Mouse (Mus musculus): ENCODE data around the gene Agtrap. TPM values are rescaled to one million over a fixed set of nuclear protein-coding genes. Genes with fewer than 3 reads are reported as not detected.
A peak's percentile ranks its signal among the peaks of the same experiment; 100 is the strongest.
"Not testable (repeated sequence)": the region's sequence is repeated elsewhere in the genome, so short reads cannot be mapped to it uniquely, and the experiment has no call there.

Gene Agtrap
- polyA plus RNA-seq, 1 experiment from 2014 or later: 15.9 TPM

DNA sequence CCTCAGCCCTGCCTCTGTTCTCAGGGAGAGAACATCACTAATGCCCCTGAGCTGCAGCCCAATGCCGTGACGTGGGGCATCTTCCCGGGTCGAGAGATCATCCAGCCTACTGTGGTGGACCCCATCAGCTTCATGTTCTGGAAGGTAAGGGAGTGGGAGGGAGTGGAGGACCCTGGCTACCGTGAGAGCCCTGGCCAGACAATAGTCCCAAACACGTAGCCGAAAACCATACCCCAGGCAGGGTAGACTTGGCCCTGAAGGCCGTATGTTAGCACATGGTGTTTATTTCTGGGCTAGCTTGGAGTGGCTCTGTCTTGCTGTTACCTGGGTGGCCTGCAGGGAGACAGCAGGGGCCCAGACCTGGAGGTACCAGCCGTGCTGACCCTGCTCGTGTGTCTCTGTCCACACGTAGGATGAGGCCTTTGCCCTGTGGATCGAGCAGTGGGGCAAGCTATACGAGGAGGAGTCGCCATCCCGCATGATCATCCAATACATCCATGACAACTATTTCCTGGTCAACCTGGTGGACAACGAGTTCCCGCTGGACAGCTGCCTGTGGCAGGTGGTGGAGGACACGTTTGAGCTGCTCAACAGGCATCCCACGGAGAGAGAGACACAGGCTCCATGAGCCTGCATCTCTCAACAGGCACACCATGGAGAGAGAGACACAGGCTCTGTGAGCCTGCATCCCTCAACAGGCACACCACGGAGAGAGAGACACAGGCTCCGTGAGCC, 32.7 kb downstream of the Agtrap start:
- 89% methylated on average over 21 of the region's 21 CpGs for WGBS

DNA sequence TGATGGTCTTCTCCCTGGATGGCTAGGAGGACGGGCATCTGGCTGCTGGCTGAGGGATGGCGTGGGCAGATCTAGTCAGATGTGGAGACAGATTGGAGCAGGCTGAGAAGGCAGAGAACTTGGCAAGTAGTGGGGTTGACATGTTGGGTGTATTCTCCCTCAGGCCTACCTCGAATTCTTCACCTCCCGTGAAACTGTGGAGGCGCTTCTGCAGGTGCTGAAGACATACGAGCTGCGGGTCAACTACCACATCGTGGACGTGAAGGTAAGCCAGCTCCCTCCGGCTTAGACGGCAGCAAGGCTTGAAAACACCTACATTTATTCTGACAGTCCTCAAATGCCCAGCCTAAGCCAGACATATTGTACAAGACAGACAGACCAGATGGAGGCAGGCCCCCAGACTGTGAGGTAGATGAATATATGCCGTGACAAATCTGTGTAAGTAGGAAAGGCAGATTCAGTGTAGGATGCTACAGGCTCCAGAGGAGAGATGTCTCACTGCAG, 34.4 kb downstream of the Agtrap start:
- no peak for ATAC-seq (ENCODE audit: borderline replicate concordance, extremely low read depth, low FRiP score, low TSS enrichment)
- Histone ChIP-seq H3K27ac (no peak overlapping the region), H3K4me1 (no peaks in the 10 kb centered on the region), H3K9ac (no peak overlapping the region), H3K4me3 (no peak overlapping the region), H3K9me3 (no peaks in the 10 kb centered on the region), H3K27me3 (no peaks in the 10 kb centered on the region), H3K4me2 (no peak overlapping the region), H3K36me3 (peaks cover 87% of the 10 kb centered on the region)
- 90% methylated on average over 12 of the region's 12 CpGs for WGBS

More for the DNA sequence above, 32.7 kb downstream of the Agtrap start:
- Histone ChIP-seq H3K27me3 (no peaks in the 10 kb centered on the region), H3K9me3 (no peaks in the 10 kb centered on the region), H3K4me1 (peaks cover 4% of the 10 kb centered on the region; the same call in 1 of the 2 replicates), H3K4me3 (no peak overlapping the region), H3K27ac (no peak overlapping the region), H3K4me2 (no peak overlapping the region), H3K36me3 (peaks cover 72% of the 10 kb centered on the region), H3K9ac (no peak overlapping the region)
- no peak for ATAC-seq (ENCODE audit: borderline replicate concordance, extremely low read depth, low FRiP score, low TSS enrichment)

DNA sequence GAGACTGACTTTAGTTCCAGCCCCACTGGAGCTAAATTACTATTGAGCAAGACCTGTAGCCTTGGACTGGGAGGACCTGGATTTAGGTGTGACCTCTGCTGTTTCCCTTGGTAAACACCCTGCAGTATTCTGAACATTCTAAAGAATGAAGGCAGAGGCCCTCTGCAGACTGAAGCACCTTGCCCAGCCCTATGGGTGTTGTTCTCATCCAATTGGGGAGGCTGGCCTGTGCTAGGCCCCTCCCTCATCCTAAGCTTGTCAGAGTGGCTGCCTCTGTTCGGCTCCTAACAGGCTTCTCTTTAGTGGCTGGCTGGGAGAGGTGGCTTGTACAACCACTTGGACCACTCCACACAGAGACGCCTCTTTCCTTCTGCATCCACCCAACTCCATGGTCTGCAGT, 34.9 kb downstream of the Agtrap start:
- no peak for ATAC-seq (ENCODE audit: borderline replicate concordance, extremely low read depth, low FRiP score, low TSS enrichment)
- Histone ChIP-seq H3K4me2 (no peak overlapping the region), H3K4me1 (no peaks in the 10 kb centered on the region), H3K9ac (no peak overlapping the region), H3K9me3 (no peaks in the 10 kb centered on the region), H3K36me3 (peaks cover 87% of the 10 kb centered on the region), H3K27me3 (no peaks in the 10 kb centered on the region), H3K27ac (no peak overlapping the region), H3K4me3 (no peak overlapping the region)
- WGBS: 68% methylated on average over 2 of the region's 2 CpGs

DNA sequence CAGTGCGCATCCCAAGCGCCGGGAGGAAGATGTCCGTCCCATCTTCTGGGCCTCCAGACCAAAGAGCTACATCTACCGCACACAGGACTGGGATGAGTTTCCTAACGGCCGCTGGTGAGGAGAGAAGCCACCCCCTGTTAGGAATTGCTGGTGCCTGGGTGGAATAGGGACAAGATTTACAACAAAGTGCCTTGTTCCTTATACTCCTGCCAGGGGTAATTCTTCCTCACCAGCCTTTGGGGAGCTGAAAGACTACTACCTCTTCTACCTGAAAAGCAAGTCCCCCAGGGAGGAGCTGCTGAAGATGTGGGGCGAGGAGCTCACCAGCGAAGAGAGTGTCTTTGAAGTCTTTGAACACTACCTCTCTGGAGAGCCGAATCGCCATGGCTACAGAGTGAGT, 35.9 kb downstream of the Agtrap start:
- Histone ChIP-seq H3K9me3 (no peaks in the 10 kb centered on the region), H3K4me1 (no peaks in the 10 kb centered on the region), H3K4me3 (no peak overlapping the region), H3K4me2 (no peak overlapping the region), H3K27me3 (no peaks in the 10 kb centered on the region), H3K27ac (no peak overlapping the region), H3K9ac (no peak overlapping the region), H3K36me3 (peaks cover 86% of the 10 kb centered on the region)
- ATAC-seq (ENCODE audit: borderline replicate concordance, extremely low read depth, low FRiP score, low TSS enrichment): no peak
- WGBS: 90% methylated on average over 11 of the region's 11 CpGs

DNA sequence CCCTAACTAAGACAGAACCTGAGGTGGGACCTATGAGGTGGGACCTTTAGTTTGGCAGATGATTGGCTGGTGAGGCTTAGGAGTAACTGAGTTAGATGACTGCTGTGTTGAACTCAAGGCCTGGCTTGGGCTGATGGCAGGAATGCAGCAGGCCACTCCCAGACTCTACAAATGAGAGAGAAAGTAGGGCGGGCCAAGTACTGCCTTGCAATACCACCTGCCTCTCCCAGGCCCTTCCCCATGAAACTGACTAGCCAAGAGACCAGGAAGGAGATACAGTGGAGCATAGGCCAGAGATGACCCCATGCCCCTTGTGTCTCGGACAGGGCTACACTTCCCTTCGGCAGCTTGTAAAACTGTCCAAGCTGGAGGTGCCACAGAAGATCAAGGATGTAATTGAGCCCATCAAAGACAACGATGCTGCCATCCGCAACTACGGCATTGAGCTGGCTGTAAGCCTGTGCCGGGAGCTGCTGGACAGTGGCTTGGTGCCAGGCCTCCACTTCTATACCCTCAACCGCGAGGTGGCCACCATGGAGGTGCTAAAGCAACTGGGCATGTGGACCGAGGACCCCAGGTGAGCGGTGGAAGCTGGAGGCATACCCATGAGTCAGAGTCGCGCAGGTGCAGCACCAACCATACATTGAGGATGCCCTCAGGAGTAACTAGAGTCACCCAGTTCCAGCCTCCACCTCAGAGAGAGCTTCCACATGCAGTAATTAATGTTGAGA, 36.6 kb downstream of the Agtrap start:
- Histone ChIP-seq H3K27ac (no peak overlapping the region), H3K4me2 (no peak overlapping the region), H3K9ac (no peak overlapping the region), H3K4me1 (no peaks in the 10 kb centered on the region), H3K36me3 (peaks cover 80% of the 10 kb centered on the region), H3K9me3 (no peaks in the 10 kb centered on the region), H3K4me3 (no peak overlapping the region), H3K27me3 (no peaks in the 10 kb centered on the region)
- no peak for ATAC-seq (ENCODE audit: borderline replicate concordance, extremely low read depth, low FRiP score, low TSS enrichment)
- WGBS: 88% methylated on average over 13 of the region's 13 CpGs

DNA sequence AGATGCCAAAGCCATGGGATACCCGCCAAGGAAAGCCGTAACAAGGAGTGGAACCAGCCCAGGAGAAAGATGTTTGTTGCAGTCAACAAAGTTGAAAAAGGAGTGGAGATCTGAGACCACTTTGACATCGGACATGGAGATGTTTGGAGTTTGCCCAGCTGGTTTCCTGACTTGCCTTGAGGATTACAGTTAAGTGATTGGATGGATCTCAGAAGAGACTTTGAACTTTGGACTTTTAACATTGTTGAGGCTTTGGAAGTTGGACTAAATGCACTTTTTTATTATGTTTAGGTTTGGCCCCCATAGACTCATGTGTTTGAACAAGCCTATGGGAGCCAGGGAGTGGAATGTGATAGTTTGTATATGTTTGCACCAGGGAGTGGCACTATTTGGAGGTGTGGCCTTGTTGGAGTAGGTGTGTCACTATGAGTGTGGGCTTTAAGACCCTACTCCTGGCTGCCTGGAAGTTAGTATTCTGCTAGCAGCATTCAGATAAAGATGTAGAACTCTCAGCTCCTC, 37.4 kb downstream of the Agtrap start:
- not testable (repeated sequence) for H3K27ac ChIP-seq; H3K4me2 ChIP-seq; ATAC-seq (ENCODE audit: borderline replicate concordance, extremely low read depth, low FRiP score, low TSS enrichment); H3K9me3 ChIP-seq; H3K27me3 ChIP-seq; H3K4me1 ChIP-seq; H3K9ac ChIP-seq; H3K4me3 ChIP-seq
- WGBS: 82% methylated on average over 3 of the region's 3 CpGs
- peaks cover 72% of the 10 kb centered on the region for H3K36me3 ChIP-seq

DNA sequence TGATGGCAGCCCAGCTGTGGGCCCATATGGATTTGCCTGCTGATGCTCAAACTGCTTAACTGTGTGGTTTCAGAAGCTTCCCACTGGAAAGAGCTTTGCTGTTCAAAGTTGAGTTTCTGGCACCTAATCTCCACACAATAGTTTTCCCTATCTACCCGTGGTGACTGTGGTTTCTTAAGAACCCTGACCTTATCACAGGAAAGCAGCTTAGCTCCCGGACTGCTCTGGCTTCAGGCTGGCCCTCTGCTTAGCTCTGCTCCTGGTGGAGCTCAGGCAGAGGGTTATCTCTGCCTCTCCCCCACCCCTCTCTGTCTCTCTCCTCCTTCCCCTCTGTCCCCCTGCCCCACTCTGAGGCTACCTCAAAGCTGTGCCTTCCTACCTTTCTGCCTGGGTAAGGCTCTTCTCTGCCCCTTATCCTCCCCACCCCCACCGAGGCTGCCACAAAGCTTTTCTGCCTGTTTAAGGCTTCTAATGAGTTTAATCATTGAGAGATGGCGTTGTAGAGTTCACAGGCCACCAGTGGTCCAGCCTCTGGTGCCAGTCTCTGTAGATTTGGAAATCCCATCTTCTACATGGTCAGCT, 41.3 kb downstream of the Agtrap start:
- Histone ChIP-seq H3K9me3 (no peaks in the 10 kb centered on the region), H3K27ac (no peak overlapping the region), H3K9ac (no peak overlapping the region), H3K4me1 (peaks cover 4% of the 10 kb centered on the region), H3K4me3 (no peak overlapping the region), H3K27me3 (no peaks in the 10 kb centered on the region), H3K4me2 (no peak overlapping the region), H3K36me3 (peaks cover 52% of the 10 kb centered on the region)
- WGBS: 49% methylated on average over 4 of the region's 4 CpGs
- no peak for ATAC-seq (ENCODE audit: borderline replicate concordance, extremely low read depth, low FRiP score, low TSS enrichment)

DNA sequence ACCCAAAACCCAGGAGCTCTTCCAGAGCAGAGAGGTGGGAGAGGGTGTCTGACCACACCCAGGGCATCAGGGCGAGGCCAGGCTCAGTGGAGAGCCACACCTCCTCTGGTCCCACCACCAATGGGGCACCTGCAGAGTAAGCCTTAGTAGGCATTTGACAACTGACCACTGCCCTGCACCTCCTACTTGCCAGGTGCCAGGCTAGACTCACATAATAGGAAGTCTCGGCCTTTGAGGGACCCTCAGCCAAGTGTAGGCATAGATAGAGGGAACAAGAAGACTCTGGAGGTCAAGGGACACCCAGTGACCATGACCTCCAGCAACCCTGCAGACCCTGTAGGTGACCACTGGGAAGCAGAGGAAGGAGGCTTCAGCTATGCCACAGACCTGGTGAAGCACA, 43.7 kb downstream of the Agtrap start:
- Histone ChIP-seq H3K4me1 (peaks cover 21% of the 10 kb centered on the region), H3K27me3 (no peaks in the 10 kb centered on the region), H3K4me2 (no peak overlapping the region), H3K36me3 (peaks cover 30% of the 10 kb centered on the region), H3K4me3 (no peak overlapping the region), H3K9me3 (no peaks in the 10 kb centered on the region), H3K27ac (no peak overlapping the region), H3K9ac (no peak overlapping the region)
- ATAC-seq (ENCODE audit: borderline replicate concordance, extremely low read depth, low FRiP score, low TSS enrichment): no peak
- 93% methylated on average over 2 of the region's 2 CpGs for WGBS

DNA sequence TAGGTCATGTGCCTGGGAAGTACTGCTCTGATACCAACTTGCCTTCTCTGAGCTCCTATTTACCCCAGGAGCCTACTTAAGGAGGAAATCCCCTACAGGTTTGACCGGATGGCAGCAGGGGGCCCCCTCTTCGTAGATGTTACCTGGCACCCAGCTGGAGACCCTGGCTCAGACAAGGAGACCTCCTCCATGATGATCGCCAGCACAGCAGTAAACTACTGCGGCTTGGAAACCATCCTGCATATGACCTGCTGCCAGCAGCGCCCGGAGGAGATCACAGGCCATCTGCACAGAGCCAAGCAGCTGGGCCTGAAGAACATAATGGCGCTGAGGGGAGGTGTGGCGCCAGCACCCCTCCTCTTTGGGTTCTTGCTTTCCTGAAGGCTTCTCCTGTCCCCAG, 44.5 kb downstream of the Agtrap start:
- not testable (repeated sequence) for H3K4me2 ChIP-seq; ATAC-seq (ENCODE audit: borderline replicate concordance, extremely low read depth, low FRiP score, low TSS enrichment); H3K9me3 ChIP-seq; H3K27ac ChIP-seq; H3K27me3 ChIP-seq; H3K9ac ChIP-seq; H3K4me3 ChIP-seq
- peaks cover 22% of the 10 kb centered on the region for H3K36me3 ChIP-seq
- peaks cover 21% of the 10 kb centered on the region for H3K4me1 ChIP-seq
- 72% methylated on average over 6 of the region's 8 CpGs for WGBS

DNA sequence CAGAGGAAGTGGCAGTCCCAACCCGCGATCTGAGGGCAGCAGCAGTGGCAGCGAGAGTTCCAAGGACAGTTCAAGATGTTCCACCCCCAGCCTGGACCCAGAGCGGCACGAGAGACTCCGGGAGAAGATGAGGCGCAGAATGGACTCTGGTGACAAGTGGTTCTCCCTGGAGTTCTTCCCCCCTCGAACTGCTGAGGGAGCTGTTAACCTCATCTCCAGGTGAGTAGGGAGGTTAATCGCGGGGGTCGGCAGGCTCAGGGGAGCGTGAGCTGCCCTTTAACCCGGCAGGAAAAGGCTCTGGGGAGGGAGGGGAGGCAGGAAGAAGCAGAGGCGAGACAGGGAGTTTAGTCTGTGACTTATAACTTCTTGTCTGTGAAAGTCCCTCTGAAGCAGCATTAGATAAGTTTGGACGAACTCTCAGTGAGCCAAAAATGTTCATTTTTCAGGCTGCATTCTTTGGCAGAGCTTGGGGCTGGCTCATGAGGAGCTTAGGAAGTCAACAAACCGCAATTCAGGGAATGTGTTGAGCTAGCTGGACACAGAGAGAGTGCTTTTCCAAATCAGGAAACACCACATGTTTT, 46.1 kb downstream of the Agtrap start:
- Histone ChIP-seq H3K27me3 (no peaks in the 10 kb centered on the region), H3K9ac (peak overlapping the region; percentile 50), H3K9me3 (no peaks in the 10 kb centered on the region), H3K4me3 (peak overlapping the region; percentile 51), H3K4me1 (peaks cover 30% of the 10 kb centered on the region), H3K4me2 (peak overlapping the region; percentile 84), H3K27ac (peak overlapping the region; percentile 88), H3K36me3 (peaks cover 13% of the 10 kb centered on the region)
- no peak for ATAC-seq (ENCODE audit: borderline replicate concordance, extremely low read depth, low FRiP score, low TSS enrichment)
- 1% methylated on average over 16 of the region's 16 CpGs for WGBS

DNA sequence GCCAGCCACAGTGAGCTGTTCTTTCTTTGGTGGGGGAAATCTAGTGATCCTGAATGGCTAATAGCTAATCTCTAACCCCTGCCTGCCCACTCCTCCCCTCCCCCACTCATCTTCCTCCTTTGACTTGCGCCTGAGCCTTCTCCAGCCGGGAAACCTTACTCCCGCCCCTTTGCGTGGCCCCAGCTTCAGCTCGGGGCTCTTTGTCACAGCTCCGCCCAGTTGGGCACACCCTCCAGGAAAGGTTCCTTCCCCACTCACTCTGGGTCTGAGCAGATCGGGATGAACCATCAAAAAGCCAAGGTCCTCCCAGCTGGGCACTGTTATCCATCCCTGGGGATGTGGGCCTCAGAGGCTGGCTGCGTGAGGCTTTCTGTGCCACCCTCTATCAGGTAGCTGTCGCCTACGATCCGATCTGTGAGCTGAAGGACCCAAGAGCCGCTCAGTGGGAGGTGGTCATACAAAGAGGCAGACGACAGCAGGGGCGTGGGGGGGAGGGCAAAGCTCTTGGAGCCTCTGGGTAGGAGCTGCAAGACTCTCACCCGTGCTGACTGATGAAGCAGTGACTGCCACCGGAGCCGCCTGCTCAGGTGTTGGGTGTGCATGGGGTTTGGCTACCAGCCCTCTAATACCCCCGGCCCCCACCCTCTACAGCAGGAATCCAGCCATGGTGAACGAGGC, 46.8 kb downstream of the Agtrap start:
- H3K27me3 ChIP-seq: no peaks in the 10 kb centered on the region
- H3K4me1 ChIP-seq: peaks cover 30% of the 10 kb centered on the region
- ATAC-seq (ENCODE audit: borderline replicate concordance, extremely low read depth, low FRiP score, low TSS enrichment): peak; percentile 60
- peak overlapping the region; percentile 84 for H3K4me2 ChIP-seq
- 0% methylated on average over 19 of the region's 19 CpGs for WGBS
- H3K4me3 ChIP-seq: peak overlapping the region; percentile 51
- no peaks in the 10 kb centered on the region for H3K9me3 ChIP-seq
- H3K9ac ChIP-seq: peak overlapping the region; percentile 50
- peak overlapping the region; percentile 88 for H3K27ac ChIP-seq
- H3K36me3 ChIP-seq: peaks cover 13% of the 10 kb centered on the region

All from lung, embryonic 15.5 days (tissue).